Mouse (Mus musculus): ENCODE results near the gene Gm6803.
"Not testable (repeated sequence)": the region's sequence is repeated elsewhere in the genome, so short reads cannot be mapped to it uniquely, and the experiment has no call there.

Gm6803 gene

DNA sequence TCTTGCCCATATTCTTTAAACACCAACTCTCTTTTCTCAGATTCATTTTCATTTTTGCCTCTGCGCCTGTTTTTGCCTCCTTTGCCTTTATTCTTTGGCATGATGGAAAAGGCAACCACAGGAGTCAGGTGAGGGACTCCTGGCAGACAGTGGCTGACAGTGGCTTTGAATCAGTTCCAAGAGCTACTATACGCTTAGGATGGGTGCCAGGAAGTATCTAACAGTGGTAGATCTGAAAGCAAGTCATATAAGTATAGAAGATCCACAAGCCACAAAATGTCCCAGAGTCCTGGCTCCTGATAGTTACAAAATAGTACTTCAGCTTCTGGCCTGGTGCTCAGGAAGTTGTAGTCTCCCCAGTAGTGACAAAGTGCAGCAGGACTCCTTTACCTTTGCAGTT is at the start of gene Gm6803:
Gene Gm6803 (minus strand): TSS at position 101 of the 400 bp plus-strand sequence.
- not testable (repeated sequence) for DNase-seq (ENCODE audit: low spot score)

DNA sequence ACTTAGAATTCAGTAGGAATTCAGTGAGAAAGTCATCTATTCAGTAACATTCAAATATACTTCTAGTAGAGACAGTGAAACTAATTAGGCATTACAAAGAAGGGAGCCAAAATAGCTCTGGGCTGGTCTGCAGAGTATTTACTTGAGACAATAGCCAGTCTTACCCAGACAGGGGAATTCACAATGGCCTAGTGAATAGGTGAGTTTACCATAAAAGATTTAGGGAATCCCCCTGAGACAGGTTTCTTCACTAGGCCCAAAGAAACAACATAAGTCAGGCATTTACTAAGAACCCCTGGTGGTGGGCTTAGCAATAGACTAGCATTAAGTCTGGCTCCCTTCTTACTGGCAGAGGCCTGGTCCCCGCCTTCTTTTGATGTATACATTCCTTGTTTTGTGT is 26.7 kb upstream of the Gm6803 start:
- not testable (repeated sequence) for DNase-seq (ENCODE audit: low spot score)

DNA sequence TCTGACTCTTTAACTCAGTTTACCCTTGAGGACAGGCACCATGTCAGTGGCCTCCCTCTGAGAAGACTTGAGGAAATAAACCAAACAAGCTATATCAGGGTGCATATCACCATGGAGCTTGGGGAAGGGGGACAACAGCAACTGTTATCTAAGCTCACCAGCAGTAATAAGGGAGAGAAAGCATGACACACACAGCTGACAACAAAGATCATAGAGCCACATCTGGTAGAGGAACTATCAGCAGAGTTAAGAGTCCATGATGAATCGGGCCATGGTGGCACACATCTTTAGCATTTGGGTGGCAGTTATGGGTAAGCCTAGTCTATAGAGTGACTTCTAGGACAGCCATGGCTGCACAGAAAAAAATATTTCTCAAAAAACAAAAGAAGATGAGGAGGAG is 21.1 kb upstream of the Gm6803 start:
- not testable (repeated sequence) for DNase-seq (ENCODE audit: low spot score)

DNA sequence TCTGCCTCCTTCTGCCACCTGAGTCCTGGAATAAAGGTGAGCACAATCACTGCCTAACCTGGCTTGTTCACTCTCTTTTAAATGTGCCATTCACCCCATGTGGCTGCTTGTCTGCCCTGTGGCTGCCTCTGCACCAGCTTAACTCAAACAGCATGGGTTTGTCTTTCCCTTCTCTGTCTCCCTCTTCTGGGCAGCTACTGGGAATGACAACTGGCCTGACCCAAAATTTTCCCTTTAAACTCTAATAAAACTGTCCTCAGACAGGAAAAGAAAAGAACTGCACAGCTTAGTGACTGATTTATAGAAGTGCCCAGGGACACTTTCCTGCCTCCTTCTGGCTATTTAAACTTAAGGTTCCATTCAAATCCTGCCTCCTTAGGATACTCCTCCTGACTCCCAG is 20.5 kb upstream of the Gm6803 start:
- not testable (repeated sequence) for DNase-seq (ENCODE audit: low spot score)

DNA sequence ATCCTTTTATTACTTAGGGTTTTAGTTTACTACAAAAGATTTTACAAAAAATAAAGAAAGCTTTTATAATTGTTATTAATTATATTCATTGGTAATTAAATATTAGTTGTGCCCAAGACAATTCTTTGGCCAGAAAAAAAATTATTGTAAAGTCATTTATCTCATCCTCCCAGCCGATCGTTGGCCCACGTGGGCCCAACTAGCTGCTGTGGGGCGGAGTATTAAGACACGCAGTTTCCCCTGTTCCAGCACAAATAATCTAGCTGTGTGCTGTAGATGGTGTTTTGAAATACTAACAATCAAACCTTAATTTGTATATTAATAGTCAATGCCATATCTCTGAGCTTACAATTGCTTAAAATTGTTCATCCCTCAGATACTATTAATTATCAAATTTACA is 13.7 kb upstream of the Gm6803 start:
- not testable (repeated sequence) for DNase-seq (ENCODE audit: low spot score)

DNA sequence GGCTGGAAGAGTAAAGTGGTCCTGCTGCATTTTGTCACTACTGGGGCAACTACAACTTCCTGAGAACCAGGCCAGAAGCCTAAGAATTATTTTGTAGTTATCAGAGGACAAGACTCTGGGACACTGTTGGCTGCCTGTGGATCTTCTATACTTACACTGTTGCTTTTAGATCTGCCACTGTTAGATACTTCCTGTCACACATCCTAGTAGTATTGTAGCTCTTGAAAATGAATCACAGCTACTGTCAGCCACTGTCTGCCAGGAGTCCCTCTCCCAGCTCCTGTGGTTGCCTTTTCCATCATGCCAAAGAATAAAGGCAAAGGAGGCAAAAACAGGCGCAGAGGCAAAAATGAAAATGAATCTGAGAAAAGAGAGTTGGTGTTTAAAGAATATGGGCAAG is 8.1 kb upstream of the Gm6803 start, which contains the start of gene Gm2056:
Gene Gm2056 (plus strand): TSS at position 301 of the 400 bp plus-strand sequence.
- not testable (repeated sequence) for DNase-seq (ENCODE audit: low spot score)

DNA sequence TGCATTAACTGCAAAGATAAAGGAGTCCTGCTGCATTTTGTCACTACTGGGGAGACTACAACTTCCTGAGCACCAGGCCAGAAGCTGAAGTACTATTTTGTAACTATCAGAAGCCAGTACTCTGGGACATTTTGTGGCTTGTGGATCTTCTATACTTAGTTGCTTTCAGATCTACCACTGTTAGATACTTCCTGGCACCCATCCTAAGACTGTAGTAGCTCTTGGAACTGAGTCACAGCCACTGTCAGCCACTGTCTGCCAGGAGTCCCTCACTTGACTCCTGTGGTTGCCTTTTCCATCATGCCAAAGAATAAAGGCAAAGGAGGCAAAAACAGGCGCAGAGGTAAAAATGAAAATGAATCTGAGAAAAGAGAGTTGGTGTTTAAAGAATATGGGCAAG is 7.0 kb downstream of the Gm6803 start, which contains the start of gene Gm2075:
Gene Gm2075 (plus strand): TSS at position 301 of the 400 bp plus-strand sequence.
- not testable (repeated sequence) for DNase-seq (ENCODE audit: low spot score)

DNA sequence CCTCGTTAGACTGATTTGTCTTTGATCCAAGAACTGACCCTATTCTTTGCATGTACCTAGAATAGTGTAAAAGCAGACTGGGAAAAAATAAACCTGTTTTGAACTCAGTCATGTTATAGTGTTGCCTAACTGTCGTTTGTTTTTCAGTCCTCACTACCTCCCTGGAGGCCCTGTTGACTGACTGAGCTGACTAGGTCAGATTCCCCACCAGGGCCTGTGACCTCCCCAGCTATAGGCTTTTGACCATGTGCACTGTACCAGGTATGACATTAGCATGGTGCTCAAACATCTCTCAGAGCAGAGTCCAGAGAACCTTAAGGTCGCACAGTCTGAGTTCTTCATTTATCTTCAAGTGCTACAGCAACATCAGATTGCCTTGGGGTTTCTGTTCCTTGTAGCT is 14.5 kb downstream of the Gm6803 start:
- DNase-seq (ENCODE audit: low spot score) = not testable (repeated sequence)

DNA sequence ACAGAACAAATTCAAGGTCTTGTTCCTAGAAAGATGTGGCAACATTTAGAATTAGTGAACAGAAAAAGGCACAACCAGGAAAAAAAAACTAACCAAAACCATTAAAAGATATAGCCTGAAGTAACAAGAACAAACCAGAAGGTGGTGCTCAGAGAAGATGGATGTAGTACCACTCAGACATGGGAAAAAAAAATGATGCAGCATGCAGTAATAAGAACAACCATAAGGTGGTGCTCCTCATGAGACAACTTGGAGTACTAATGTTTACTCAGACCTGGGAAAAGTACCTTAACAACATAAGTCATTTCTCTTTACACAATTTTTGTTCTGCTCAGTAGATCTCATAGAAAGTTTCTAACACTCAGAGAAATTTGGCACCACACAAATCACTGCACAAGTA is 34.6 kb downstream of the Gm6803 start:
- not testable (repeated sequence) for DNase-seq (ENCODE audit: low spot score)

Data from urinary bladder, postnatal 10 days (tissue).